Comparison of ENCODE assay signal across 8 mouse cellular contexts in the genomic region with DNA sequence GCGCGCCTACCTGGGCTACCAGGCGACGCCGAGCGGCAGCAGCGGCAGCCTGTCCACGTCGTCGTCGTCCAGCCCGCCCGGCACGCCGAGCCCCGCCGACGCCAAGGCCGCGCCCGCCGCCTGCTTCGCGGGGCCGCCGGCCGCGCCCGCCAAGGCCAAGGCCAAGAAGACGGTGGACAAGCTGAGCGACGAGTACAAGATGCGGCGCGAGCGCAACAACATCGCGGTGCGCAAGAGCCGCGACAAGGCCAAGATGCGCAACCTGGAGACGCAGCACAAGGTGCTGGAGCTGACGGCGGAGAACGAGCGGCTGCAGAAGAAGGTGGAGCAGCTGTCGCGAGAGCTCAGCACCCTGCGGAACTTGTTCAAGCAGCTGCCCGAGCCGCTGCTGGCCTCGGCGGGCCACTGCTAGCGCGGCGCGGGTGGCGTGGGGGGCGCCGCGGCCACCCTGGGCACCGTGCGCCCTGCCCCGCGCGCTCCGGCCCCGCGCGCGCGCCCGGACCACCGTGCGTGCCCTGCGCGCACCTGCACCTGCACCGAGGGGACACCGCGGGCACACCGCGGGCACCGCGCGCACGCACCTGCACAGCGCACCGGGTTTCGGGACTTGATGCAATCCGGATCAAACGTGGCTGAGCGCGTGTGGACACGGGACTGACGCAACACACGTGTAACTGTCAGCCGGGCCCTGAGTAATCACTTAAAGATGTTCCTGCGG. TPM values are rescaled to one million over a fixed set of nuclear protein-coding genes. Genes with fewer than 3 reads are reported as not detected.
DNase-seq lines count a peak whose midpoint lies in the region; ATAC-seq and TF ChIP-seq lines count a peak whose summit lies in the region.

A gene (minus strand): TSS at position 322 of the 718 bp plus-strand sequence.

- DNase-seq in ES-E14 (ENCODE audit: low read depth, low spot score): peak; percentile 52
- DNase-seq in heart, postnatal 14 days: peak; percentile 56 to 64
- peak; percentile 54 for DNase-seq in layer of hippocampus, adult 8-10 months (ENCODE audit: low spot score in 2 of 2)
- DNase-seq in lung, embryonic 14.5 days: peak; percentile 75
- peak; percentile 79 for DNase-seq in thymus, postnatal 0 days (ENCODE audit: low spot score)

- WGBS in forebrain, embryonic 15.5 days: under 1% methylated on average over 99 of the region's 99 CpGs
- under 1% methylated on average over 99 of the region's 99 CpGs for WGBS in lung, embryonic 14.5 days
- under 1% methylated on average over 88 of the region's 99 CpGs for WGBS in neural tube, embryonic 15.5 days

- H3K27ac ChIP-seq in ES-E14 (ENCODE audit: insufficient read depth, low read depth, low read length, poor library complexity, severe bottlenecking): peak within 1 kb of the TSS; percentile 48; the same call in 1 of the 2 replicates
- H3K27ac ChIP-seq in brown adipose tissue, adult 24 weeks (replicated peaks; ENCODE audit: low read depth, low read length): peak within 1 kb of the TSS; percentile 99
- H3K27ac ChIP-seq in forebrain, embryonic 15.5 days (replicated peaks): no peak within 1 kb of the TSS
- H3K27ac ChIP-seq in lung, embryonic 14.5 days (ENCODE audit: low read depth): peak within 1 kb of the TSS; percentile 94
- H3K27ac ChIP-seq in neural tube, embryonic 15.5 days (replicated peaks): peak within 1 kb of the TSS; percentile 63; the same call in 1 of the 2 replicates

- H3K4me3 ChIP-seq in ES-E14 (ENCODE audit: insufficient read depth in 1 of 2, low read depth in 1 of 2, low read length in 2 of 2, poor library complexity in 1 of 2, severe bottlenecking in 1 of 2): peak within 1 kb of the TSS; percentile 73 to 78
- peak within 1 kb of the TSS; percentile 95 for H3K4me3 ChIP-seq in brown adipose tissue, adult 24 weeks (ENCODE audit: insufficient read depth, low read depth, low read length)
- peak within 1 kb of the TSS; percentile 62 for H3K4me3 ChIP-seq in forebrain, embryonic 15.5 days
- peak within 1 kb of the TSS; percentile 80 for H3K4me3 ChIP-seq in lung, embryonic 14.5 days (ENCODE audit: low read depth, low read length)
- peak within 1 kb of the TSS; percentile 71 for H3K4me3 ChIP-seq in neural tube, embryonic 15.5 days (replicated peaks)

- H3K9ac ChIP-seq in ES-E14 (ENCODE audit: insufficient read depth, low read depth, low read length, poor library complexity, severe bottlenecking): peak within 1 kb of the TSS; percentile 89
- H3K9ac ChIP-seq in forebrain, embryonic 15.5 days (replicated peaks): peak within 1 kb of the TSS; percentile 43
- H3K9ac ChIP-seq in lung, embryonic 14.5 days: peak within 1 kb of the TSS; percentile 83
- H3K9ac ChIP-seq in neural tube, embryonic 15.5 days (replicated peaks): peak within 1 kb of the TSS; percentile 60

- no peak for ATAC-seq in forebrain, embryonic 15.5 days (replicated peaks)
- peak; percentile 13; the same call in 1 of the 2 replicates for ATAC-seq in lung, embryonic 14.5 days (ENCODE audit: insufficient read depth)
- ATAC-seq in neural tube, embryonic 15.5 days (ENCODE audit: low FRiP score): peak; percentile 32; the same call in 1 of the 2 replicates

- intact Hi-C loops in heart, postnatal 14 days (cut with DNase I): loop anchor here (2.0 to 5.0 kb wide), 2 partner anchors 87 to 408 kb away; no protein-coding TSS in a partner anchor

- H3K4me2 ChIP-seq in forebrain, embryonic 15.5 days (replicated peaks): peak within 1 kb of the TSS; percentile 87
- peak within 1 kb of the TSS; percentile 92 for H3K4me2 ChIP-seq in lung, embryonic 14.5 days
- H3K4me2 ChIP-seq in neural tube, embryonic 15.5 days: peak within 1 kb of the TSS; percentile 95

- H3K27me3 ChIP-seq in forebrain, embryonic 15.5 days: peaks cover 28% of the 10 kb centered on the region
- H3K27me3 ChIP-seq in lung, embryonic 14.5 days (ENCODE audit: insufficient read depth, low read length): no peaks in the 10 kb centered on the region; the same call in 1 of the 2 replicates
- H3K27me3 ChIP-seq in neural tube, embryonic 15.5 days (replicated peaks): peaks cover 59% of the 10 kb centered on the region

- TF ChIP-seq CTCF in lung, embryonic 14.5 days (IDR thresholded peaks at IDR 0.05; ENCODE audit: low read depth): no peak

- in situ Hi-C loops in ES-E14 (cut with MboI; ENCODE audit: low sequenced_read_pairs in 2 of 2, unreplicated experiment in 2 of 2): loop anchor here (5.0 kb wide), 1 partner anchor 208 kb away; no protein-coding TSS in a partner anchor

- H3K9me3 ChIP-seq in ES-E14 (ENCODE audit: control insufficient read depth, insufficient read depth, low read depth, low read length): 0 out of 2 replicates have a peak, but pooled peaks cover under 1% of the 10 kb centered on the region
- H3K9me3 ChIP-seq in forebrain, embryonic 15.5 days: no peaks in the 10 kb centered on the region
- no peaks in the 10 kb centered on the region for H3K9me3 ChIP-seq in lung, embryonic 14.5 days (ENCODE audit: low read depth, low read length)
- no peaks in the 10 kb centered on the region for H3K9me3 ChIP-seq in neural tube, embryonic 15.5 days (replicated peaks)

- peaks cover 0 to 11% of the 10 kb centered on the region in 2 experiments; a peak in 1 of 4 replicates for H3K4me1 ChIP-seq in ES-E14 (ENCODE audit: control insufficient read depth in 2 of 2, insufficient read depth in 2 of 2, low read length in 2 of 2, poor library complexity in 1 of 2)
- peaks cover 12% of the 10 kb centered on the region; the same call in 1 of the 2 replicates for H3K4me1 ChIP-seq in brown adipose tissue, adult 24 weeks (ENCODE audit: control insufficient read depth, insufficient read depth, insufficient read length, low read length)
- peaks cover 11% of the 10 kb centered on the region for H3K4me1 ChIP-seq in forebrain, embryonic 15.5 days
- no peaks in the 10 kb centered on the region for H3K4me1 ChIP-seq in lung, embryonic 14.5 days (ENCODE audit: insufficient read depth)
- H3K4me1 ChIP-seq in neural tube, embryonic 15.5 days: peaks cover 25% of the 10 kb centered on the region

- no peaks in the 10 kb centered on the region; the same call in 1 of the 2 replicates for H3K36me3 ChIP-seq in ES-E14 (ENCODE audit: control insufficient read depth, insufficient read depth, low read length, poor library complexity, severe bottlenecking)
- H3K36me3 ChIP-seq in forebrain, embryonic 15.5 days: no peaks in the 10 kb centered on the region
- peaks cover 24% of the 10 kb centered on the region for H3K36me3 ChIP-seq in lung, embryonic 14.5 days (ENCODE audit: insufficient read depth)
- no peaks in the 10 kb centered on the region for H3K36me3 ChIP-seq in neural tube, embryonic 15.5 days

TF ChIP-seq in ES-E14, 5 proteins besides CTCF, POLR2A, EP300 and RAD21:
- TF ChIP-seq HCFC1 (IDR thresholded peaks at IDR 0.05; ENCODE audit: borderline replicate concordance, insufficient read depth, low read length): 0 out of 2 replicates have a peak, but pooled peaks have one; percentile 17
- no peak for TF ChIP-seq ZNF384 (IDR thresholded peaks at IDR 0.05; ENCODE audit: low read depth, low read length)
- TF ChIP-seq ZC3H11A (IDR thresholded peaks at IDR 0.05; ENCODE audit: borderline replicate concordance, low read depth, low read length): no peak
- no peak for TF ChIP-seq MAFK (IDR thresholded peaks at IDR 0.05; ENCODE audit: insufficient read depth, low read depth, low read length)
- peak; percentile 61 for TF ChIP-seq CHD2 (IDR thresholded peaks at IDR 0.05; ENCODE audit: low read depth, low read length)

RNA-seq across cellular contexts. Expression of the gene that starts here (rescaled TPM):
- 43.7 and 54.9 TPM in 2 replicates for total RNA-seq in ES-E14 (2012; rRNA removed)
- polyA plus RNA-seq in brown adipose tissue, adult 24 weeks (2012; ENCODE audit: insufficient read depth, insufficient read length, missing spikeins): 12.7 and 19.3 TPM in 2 replicates
- polyA plus RNA-seq in forebrain, embryonic 15.5 days (2015; fragmentation: Nextera tagmentation; extraction: Ambion mirVana): 30.1 and 31.5 TPM in 2 replicates
- total RNA-seq in heart, postnatal 14 days (2021): 10 to 100 TPM; 35.0 to 35.2 TPM
- 10 to 100 TPM; 44.5 to 47.5 (median 46.8) TPM for total RNA-seq in layer of hippocampus, adult 8-10 months (2022)
- polyA plus RNA-seq in lung, embryonic 14.5 days (2014; fragmentation: Nextera tagmentation; extraction: Ambion mirVana): 41.6 and 43.3 TPM in 2 replicates
- 41.4 and 44.1 TPM in 2 replicates for polyA plus RNA-seq in neural tube, embryonic 15.5 days (2015; fragmentation: Nextera tagmentation; extraction: Ambion mirVana)
- polyA plus RNA-seq in thymus, postnatal 0 days (2015; fragmentation: Nextera tagmentation; extraction: Ambion mirVana): 43.7 and 47.7 TPM in 2 replicates
